Mouse (Mus musculus) natural killer cell, adult 2 months (primary cell): ENCODE measurements around the gene Nudcd3.
"Not testable (repeated sequence)": the region's sequence is repeated elsewhere in the genome, so short reads cannot be mapped to it uniquely, and the experiment has no call there.

Experiments
- DNase-seq, 2 experiments: peaks; one replicate each; pipeline ENCODE4 v3.0.0; 2022; ENCODE audit warnings: low spot score in 2 of 2

Nudcd3 gene

GRCm38 (mm10) chr11:6123605-6124120 is 76.6 kb downstream of the Nudcd3 start:
- DNase-seq, result no peak

DNA sequence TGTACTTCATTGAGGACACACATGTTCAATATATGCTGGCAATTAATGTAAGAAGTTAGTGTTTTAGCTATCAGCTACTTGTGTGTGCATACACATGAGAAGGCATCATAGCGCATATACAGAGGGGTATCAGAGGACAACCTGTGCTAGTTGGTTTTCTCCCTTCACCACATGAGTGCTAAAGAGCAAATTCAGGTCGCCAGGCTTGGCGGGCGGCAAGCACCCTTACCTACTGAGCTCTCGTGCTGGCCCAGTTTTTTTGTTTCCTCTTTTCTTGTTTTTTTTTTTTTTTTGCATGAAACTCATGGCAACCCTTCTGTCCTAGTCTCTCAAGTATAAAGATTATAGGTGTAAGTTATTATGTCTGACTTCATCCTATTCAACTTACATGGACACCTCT is 77.6 kb downstream of the Nudcd3 start:
- DNase-seq, result no peak

DNA sequence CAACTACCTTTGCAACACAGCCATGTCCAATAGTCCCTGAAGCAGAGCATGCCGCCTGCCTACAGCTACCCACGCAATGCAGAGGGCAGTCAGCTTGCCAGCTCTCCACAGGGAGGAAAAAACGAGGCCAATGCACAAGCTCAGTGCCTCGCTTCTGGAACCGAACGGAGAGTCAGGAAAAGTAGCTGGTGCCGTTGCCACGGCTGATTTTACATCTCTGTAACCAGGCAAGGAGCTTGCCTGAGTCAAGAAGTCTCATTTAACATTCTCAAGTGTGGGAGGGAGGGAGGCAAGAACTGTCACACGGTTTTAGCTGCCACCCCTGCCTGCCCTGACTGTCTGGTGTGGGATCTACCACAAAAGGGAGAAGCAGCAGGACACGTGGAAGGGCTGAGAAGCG is 79.6 kb downstream of the Nudcd3 start:
- DNase-seq, result no peak

- DNase-seq, result no peak
Measured at GRCm38 (mm10) chr11:6120001-6120400, 80.2 kb downstream of the Nudcd3 start.

- no peak for DNase-seq
Measured at GRCm38 (mm10) chr11:6119312-6119711, 80.9 kb downstream of the Nudcd3 start.

DNA sequence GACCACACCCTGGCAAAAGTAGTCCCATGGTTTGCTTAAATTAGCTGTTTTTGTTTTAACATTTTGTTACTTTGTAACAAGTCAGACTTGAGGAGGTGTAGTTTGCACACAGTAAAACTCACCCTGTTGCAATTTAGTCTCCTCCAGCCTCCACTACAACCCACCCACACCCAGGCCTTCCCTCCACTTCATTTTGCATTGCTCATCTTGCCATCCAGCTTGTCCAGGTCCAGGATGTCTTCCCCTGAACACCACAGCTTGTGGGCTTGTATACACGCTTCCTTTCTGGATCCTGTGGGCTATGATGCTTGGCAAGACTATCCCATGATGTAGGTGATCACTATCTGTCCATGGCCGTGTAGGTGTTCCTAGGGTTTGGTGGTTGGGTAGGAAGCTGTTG is 82.3 kb downstream of the Nudcd3 start:
- no peak for DNase-seq

DNA sequence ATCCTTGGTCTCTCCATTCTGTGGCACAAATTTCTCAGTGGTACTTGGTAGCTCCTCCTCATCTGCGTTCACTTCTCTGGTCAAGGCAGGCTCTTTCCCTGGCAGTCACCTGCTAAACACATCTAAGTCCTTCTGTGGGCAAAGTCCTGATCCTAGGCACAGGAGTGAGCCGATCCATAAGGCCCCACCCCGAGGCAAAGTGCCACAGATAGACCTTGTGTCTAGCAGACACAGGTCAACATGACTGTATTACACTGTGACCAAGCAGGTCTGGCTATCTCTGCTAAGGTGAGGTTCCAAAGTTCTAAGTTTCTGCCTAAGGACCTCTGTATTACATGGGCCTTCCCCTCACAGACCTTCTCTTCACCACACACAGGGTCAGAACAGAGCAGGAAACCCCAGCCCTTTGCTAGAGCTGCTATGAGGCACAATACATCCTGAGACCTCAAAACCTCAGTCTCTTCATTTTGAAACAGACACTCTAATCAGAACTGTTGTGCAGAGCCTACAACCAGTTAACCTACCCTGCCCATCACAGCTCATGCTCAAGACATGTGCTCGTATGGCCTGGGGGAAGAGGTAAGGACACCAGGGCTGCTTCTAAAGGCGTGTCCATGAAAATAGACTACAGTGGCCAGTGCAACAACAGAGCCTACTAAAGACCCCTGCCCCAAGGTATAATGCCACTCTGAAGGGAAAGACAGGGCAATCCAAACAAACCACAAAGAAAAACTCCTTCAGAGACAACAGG is 88.3 kb downstream of the Nudcd3 start:
- no peak for DNase-seq

DNA sequence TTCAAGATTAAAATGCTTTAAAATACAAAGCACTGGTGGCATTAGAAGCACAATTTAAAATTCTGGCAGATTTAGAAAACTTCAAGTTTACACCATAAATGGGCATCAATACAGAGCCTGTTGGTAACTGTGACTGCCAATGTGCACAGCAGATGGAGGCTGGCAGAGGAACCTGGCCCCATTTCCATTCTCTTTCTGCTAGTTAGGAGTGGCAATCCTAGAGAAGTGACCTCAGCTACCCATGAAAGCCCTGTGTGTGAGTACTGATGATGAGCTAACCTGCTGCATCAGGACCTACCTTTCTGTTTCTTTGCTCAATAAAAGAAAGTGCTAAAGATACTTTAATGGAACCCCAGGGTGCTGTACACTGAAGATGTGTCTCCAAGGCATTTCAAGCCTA is 90.2 kb downstream of the Nudcd3 start:
- no peak for DNase-seq

DNA sequence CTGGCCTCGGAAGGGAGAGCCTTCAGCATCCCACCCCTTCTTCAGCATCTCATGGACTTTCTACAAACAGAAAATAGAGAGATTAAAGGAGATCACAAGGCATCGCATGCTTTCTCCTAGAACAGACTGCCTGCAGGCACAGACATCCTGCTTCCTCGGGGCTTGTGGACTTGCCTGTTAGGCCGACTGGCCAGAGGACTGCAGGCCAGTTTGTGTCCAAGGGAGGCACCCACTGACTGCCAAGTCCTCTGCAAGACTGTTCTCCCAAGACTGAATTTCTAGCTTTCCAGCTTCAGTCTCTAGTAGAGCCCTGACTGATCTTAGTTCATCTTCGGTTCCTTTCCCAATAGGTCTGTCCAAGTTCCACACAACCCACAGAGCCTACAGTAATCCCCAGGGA is 91.9 kb downstream of the Nudcd3 start:
- no peak for DNase-seq

GRCm38 (mm10) chr11:6107722-6108121 is 92.5 kb downstream of the Nudcd3 start:
- DNase-seq, result no peak

DNA sequence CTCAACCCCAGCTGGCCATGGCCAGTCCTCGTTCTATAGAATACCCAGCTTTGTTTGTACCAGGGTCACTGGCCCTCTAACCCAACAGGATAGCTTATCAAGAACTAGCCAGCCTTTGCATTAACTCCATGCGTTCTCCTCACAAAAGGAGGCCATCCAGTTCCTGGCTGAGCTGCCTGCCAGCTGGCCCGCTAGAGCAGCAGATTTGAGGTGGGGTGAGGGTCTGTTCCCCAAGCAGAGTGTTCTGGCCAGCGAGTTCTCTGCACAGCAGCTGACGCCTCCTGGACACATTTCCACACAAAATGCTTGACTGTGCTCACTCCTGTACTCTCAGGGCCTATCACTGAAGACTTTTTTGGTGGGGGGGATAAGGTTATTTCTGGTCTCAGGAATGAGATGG is 95.5 kb downstream of the Nudcd3 start:
- no peak for DNase-seq

DNA sequence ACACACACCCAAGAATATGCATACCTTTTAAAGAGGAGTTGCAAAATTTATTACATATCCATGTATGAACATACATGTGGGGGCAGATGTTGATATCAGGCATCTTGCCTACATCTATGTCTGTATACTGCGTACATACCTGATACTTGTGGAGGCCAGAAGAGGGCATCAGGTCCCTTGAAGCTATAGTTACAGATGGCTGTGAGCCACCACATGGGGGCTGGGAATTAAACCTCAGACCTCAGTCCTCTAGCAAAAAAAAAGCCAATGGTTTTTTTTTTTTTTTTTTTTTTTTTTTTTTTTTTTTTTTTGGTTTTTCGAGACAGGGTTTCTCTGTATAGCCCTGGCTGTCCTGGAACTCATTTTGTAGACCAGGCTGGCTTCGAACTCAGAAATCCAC is 103.6 kb downstream of the Nudcd3 start:
- not testable (repeated sequence) for DNase-seq

DNA sequence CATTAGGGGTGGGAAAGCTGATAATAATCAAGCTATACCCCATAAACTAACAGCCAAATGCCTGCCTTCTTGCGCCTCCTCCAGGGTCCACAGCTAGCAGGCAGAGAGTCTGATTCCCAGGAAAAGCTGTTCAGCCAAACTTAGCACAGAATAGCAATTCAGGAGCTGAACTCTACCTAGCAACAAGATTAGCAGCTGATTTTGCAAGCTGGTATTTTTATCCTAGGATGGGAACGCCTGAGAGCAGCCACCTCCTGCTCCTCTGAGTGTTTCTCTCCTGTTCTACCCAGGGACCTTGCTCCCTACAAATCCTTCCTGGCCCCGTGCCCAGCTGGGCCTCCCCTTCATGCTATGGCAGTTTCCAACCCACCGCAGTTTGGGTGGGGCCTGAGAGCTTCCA is 113.2 kb downstream of the Nudcd3 start:
- DNase-seq, result no peak

DNA sequence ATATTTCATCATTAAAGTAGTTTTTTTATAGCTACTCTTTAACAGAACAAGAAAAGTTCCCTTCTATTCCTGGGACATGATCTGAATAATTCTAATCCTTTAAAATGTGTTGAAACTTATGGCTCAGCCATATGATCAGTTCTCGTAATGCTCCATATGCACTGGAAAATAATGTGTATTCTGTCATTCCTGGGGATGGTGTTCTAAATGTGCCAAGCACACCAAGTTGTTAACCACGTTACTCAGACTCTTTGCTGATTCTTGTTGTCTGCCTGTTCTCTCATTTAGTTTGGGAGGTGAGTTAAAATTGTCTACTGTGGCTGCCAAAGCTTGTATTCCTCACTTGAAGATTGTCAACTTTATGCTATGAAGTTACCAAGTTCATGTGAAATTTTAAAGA is 121.5 kb downstream of the Nudcd3 start:
- no peak for DNase-seq

DNA sequence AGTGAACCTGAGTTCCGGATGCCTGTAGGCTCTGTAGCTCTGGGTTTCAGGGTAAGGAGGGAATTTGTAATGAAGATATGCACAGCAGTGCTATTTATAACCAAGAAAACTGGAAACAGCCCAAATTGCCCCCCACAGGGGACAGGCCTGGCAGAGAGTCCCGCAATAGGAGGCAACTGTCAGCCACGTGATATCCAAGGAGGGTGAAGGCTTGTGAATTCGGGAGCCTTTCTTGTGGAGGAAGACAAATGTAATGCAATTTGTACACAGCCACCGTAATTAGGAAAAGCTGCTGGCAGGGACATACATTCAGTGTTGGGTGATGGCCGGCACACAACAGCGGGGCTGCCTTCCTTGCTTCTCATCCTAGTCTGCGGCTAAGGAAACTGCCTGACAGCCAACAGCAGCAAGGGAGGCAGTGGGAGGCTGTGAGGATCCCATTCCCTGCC is 124.6 kb downstream of the Nudcd3 start:
- no peak for DNase-seq

DNA sequence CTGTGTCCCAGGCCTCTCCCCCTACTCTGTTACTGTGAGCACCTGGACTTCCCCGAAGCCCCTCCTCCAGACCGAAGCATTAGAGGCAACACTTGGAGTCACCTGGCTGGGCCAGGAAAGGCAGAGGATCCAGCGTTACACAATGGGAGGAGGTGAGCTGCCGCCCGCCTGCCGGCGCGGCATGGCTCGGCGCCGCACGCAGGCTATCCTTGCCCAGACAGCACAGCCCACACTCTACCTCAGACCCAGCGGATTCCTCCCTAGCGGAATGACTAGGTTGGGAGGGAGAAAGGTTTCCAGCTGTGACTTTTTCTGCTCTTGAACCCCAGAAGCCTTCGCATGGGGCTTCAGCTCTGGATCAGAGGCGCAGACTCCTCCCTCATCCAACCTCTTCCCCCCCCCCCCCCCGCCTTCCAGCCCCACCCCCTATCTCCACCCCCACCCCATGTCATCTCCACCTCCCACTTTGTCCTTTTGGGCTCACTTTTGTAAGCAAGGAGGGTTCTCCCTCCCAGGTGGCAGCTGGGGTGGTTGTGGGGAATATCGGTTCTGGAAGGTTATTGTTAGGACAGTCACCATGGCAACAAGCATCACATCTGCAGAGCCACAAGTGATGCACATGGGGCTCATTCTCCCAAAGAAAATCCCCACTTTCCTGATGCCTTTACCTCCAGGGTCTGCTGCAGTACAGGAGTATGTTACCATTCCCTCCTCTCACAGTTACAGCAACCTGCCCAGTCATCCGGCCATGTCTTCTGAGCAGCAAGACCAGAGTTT is 131.8 kb downstream of the Nudcd3 start:
- no peak for DNase-seq

- DNase-seq, result no peak
Measured at GRCm38 (mm10) chr11:6067160-6067559, 133.1 kb downstream of the Nudcd3 start.

GRCm38 (mm10) chr11:6066176-6066575 is 134.0 kb downstream of the Nudcd3 start, which contains the start of gene Camk2b:
TSS of gene Camk2b (minus strand) at chr11:6066362.
- no peak for DNase-seq

- DNase-seq, result no peak
Measured at GRCm38 (mm10) chr11:6065551-6066121, 134.6 kb downstream of the Nudcd3 start.

GRCm38 (mm10) chr11:6065046-6065521 is 135.1 kb downstream of the Nudcd3 start:
- DNase-seq, result no peak

- DNase-seq, result no peak
Measured at GRCm38 (mm10) chr11:6064215-6065045, 135.8 kb downstream of the Nudcd3 start.
